Mouse (Mus musculus) cortical plate, adult 2 months (tissue): ENCODE measurements around the gene Catsper2.

ENCODE experiments used
- CTCF ChIP-seq: fragments of 200-500 bp; IDR thresholded peaks from 2 replicates; pipeline ENCODE4 v1.5.1; 2011; ENCODE audit warnings: mild to moderate bottlenecking, control low read depth, low read length; ENCODE audit not compliant: insufficient read depth; ENCODE audit errors: extremely low read depth
- POLR2A ChIP-seq: fragments of 200-500 bp; IDR thresholded peaks from 2 replicates; pipeline ENCODE4 v1.6.1; 2011; ENCODE audit warnings: mild to moderate bottlenecking, low read length, control low read depth; ENCODE audit not compliant: insufficient read depth; ENCODE audit errors: extremely low read depth

GRCm38 (mm10) chr2:121403296-121403695, 10.3 kb downstream of the Catsper2 start:
- no peak for TF ChIP-seq CTCF
- TF ChIP-seq POLR2A = no peak
